Mouse (Mus musculus) gastrocnemius, adult 2 months (tissue): ENCODE results near the gene Rtf2. TPM values are rescaled to one million over a fixed set of nuclear protein-coding genes. Genes with fewer than 3 reads are reported as not detected.
A peak's percentile ranks its signal among the peaks of the same experiment; 100 is the strongest.

ENCODE experiments used
- DNase-seq: peaks from one replicate; pipeline ENCODE4 v3.0.0; 2022
- H3K27ac ChIP-seq: fragments of 200-600 bp; 2 replicates; pipeline ENCODE4 v1.8.1; 2022; ENCODE audit warnings: mild to moderate bottlenecking
- H3K4me3 ChIP-seq: fragments of 200-600 bp; 2 replicates; pipeline ENCODE4 v1.8.1; 2022; ENCODE audit warnings: mild to moderate bottlenecking, moderate library complexity
- CTCF ChIP-seq: fragments of 200-600 bp; IDR thresholded peaks from 2 replicates; pipeline ENCODE4 v1.8.1; 2022; ENCODE audit warnings: antibody characterized with exemption, mild to moderate bottlenecking, moderate library complexity
- intact Hi-C: fragments of 180-260 bp; cut with DNase I; formaldehyde crosslinking; loops from one replicate; pipeline ENCODE4 v1.15.1; 2025
- total RNA-seq, 2 experiments: library from RNA; stranded (reverse); gene quantifications; 2 replicates each; pipeline ENCODE4 v1.2.3; 2021

Rtf2 gene
- total RNA-seq, 2 experiments from 2014 or later: 28.1 to 29.3 TPM

GRCm38 (mm10) chr2:172410686-172411085 lies 29.7 kb upstream of the Rtf2 start:
- no peak overlapping the region for H3K4me3 ChIP-seq
- H3K27ac ChIP-seq: no peak overlapping the region
- no peak for TF ChIP-seq CTCF
- DNase-seq: no peak
- intact Hi-C loops: no loop called here

- no peak for TF ChIP-seq CTCF
- Histone ChIP-seq H3K27ac (no peak overlapping the region), H3K4me3 (no peak overlapping the region)
- DNase-seq: no peak
- intact Hi-C loops: no loop called here
Observed at GRCm38 (mm10) chr2:172411091-172411490, 29.3 kb upstream of the Rtf2 start.

GRCm38 (mm10) chr2:172412454-172412853 lies 27.9 kb upstream of the Rtf2 start:
- Histone ChIP-seq H3K27ac (no peak overlapping the region), H3K4me3 (no peak overlapping the region)
- intact Hi-C loops: no loop called here
- no peak for DNase-seq
- no peak for TF ChIP-seq CTCF

GRCm38 (mm10) chr2:172413273-172413672 lies 27.1 kb upstream of the Rtf2 start:
- intact Hi-C loops: no loop called here
- no peak for DNase-seq
- Histone ChIP-seq H3K4me3 (no peak overlapping the region), H3K27ac (no peak overlapping the region)
- TF ChIP-seq CTCF: no peak

GRCm38 (mm10) chr2:172413894-172414293 lies 26.5 kb upstream of the Rtf2 start:
- H3K27ac ChIP-seq: no peak overlapping the region
- intact Hi-C loops: no loop called here
- TF ChIP-seq CTCF: no peak
- H3K4me3 ChIP-seq: no peak overlapping the region
- DNase-seq: no peak

GRCm38 (mm10) chr2:172416218-172416617 lies 24.1 kb upstream of the Rtf2 start:
- Histone ChIP-seq H3K4me3 (no peak overlapping the region), H3K27ac (no peak overlapping the region)
- no peak for DNase-seq
- TF ChIP-seq CTCF: no peak
- intact Hi-C loops: no loop called here

- Histone ChIP-seq H3K4me3 (no peak overlapping the region), H3K27ac (no peak overlapping the region)
- intact Hi-C loops: no loop called here
- DNase-seq: no peak
- TF ChIP-seq CTCF: no peak
Observed at GRCm38 (mm10) chr2:172416876-172417275, 23.5 kb upstream of the Rtf2 start.

GRCm38 (mm10) chr2:172418208-172418607 lies 22.1 kb upstream of the Rtf2 start:
- intact Hi-C loops: no loop called here
- H3K4me3 ChIP-seq: no peak overlapping the region
- no peak overlapping the region for H3K27ac ChIP-seq
- DNase-seq: no peak
- no peak for TF ChIP-seq CTCF

- TF ChIP-seq CTCF: no peak
Observed at GRCm38 (mm10) chr2:172430609-172431008, 9.7 kb upstream of the Rtf2 start.

GRCm38 (mm10) chr2:172433746-172434145 lies 6.6 kb upstream of the Rtf2 start:
- no peak for DNase-seq
- H3K4me3 ChIP-seq: no peak overlapping the region
- intact Hi-C loops: no loop called here
- no peak overlapping the region for H3K27ac ChIP-seq
- no peak for TF ChIP-seq CTCF

More at GRCm38 (mm10) chr2:172430609-172431008, 9.7 kb upstream of the Rtf2 start:
- intact Hi-C loops: no loop called here
- no peak for DNase-seq
- no peak overlapping the region for H3K27ac ChIP-seq
- no peak overlapping the region for H3K4me3 ChIP-seq

- Histone ChIP-seq H3K4me3 (no peak overlapping the region), H3K27ac (peak overlapping the region; percentile 20; the same call in 1 of the 2 replicates)
- intact Hi-C loops: no loop called here
- no peak for TF ChIP-seq CTCF
- DNase-seq: no peak
Observed at GRCm38 (mm10) chr2:172437371-172437952, 2.9 kb upstream of the Rtf2 start.

GRCm38 (mm10) chr2:172440640-172441005 lies 267 bp downstream of the Rtf2 start:
- intact Hi-C loops: loop anchor here (2.0 to 5.0 kb wide), 2 partner anchors 70 to 93 kb away; partner anchors contain the start of genes Aurka, Cstf1 and Fam210b
- H3K4me3 ChIP-seq: peak overlapping the region; percentile 100
- peak overlapping the region; percentile 93 for H3K27ac ChIP-seq
- DNase-seq: no peak
- no peak for TF ChIP-seq CTCF

- H3K27ac ChIP-seq: peak overlapping the region; percentile 93
Observed at GRCm38 (mm10) chr2:172441176-172441575, 820 bp downstream of the Rtf2 start.

GRCm38 (mm10) chr2:172445617-172446016 lies 5.3 kb downstream of the Rtf2 start:
- Histone ChIP-seq H3K4me3 (no peak overlapping the region), H3K27ac (no peak overlapping the region)
- DNase-seq: no peak
- intact Hi-C loops: no loop called here
- no peak for TF ChIP-seq CTCF

More at GRCm38 (mm10) chr2:172441176-172441575, 820 bp downstream of the Rtf2 start:
- H3K4me3 ChIP-seq: peak overlapping the region; percentile 100
- intact Hi-C loops: loop anchor here (2.0 to 5.0 kb wide), 2 partner anchors 70 to 94 kb away; partner anchors contain the start of genes Aurka, Cstf1 and Fam210b
- no peak for DNase-seq
- no peak for TF ChIP-seq CTCF
